Mouse (Mus musculus): ENCODE results near the gene Inka1. TPM values are rescaled to one million over a fixed set of nuclear protein-coding genes. Genes with fewer than 3 reads are reported as not detected.
A peak's percentile ranks its signal among the peaks of the same experiment; 100 is the strongest.
"Not testable (repeated sequence)": the region's sequence is repeated elsewhere in the genome, so short reads cannot be mapped to it uniquely, and the experiment has no call there.

Gene Inka1
- polyA plus RNA-seq (2016; fragmentation: Nextera tagmentation; extraction: Ambion mirVana), result 97.0 and 98.9 TPM in 2 replicates

GRCm38 (mm10) chr9:107985131-107986119, at the start of gene Inka1:
Gene Inka1 (minus strand): TSS chr9:107985879.
- Histone ChIP-seq H3K4me2 (replicated peaks) (peak within 1 kb of the TSS; percentile 88), H3K9ac (peak within 1 kb of the TSS; percentile 88), H3K4me3 (peak within 1 kb of the TSS; percentile 87), H3K9me3 (no peaks in the 10 kb centered on the region), H3K27ac (peak within 1 kb of the TSS; percentile 98), H3K4me1 (peaks cover 46% of the 10 kb centered on the region), H3K36me3 (no peaks in the 10 kb centered on the region), H3K27me3 (no peaks in the 10 kb centered on the region)
- peak; percentile 64 for ATAC-seq (ENCODE audit: insufficient number of reproducible peaks, insufficient read depth, low FRiP score, low TSS enrichment)
- under 1% methylated on average over 58 of the region's 58 CpGs for WGBS

GRCm38 (mm10) chr9:108032126-108032525, 46.4 kb upstream of the Inka1 start:
- H3K36me3 ChIP-seq, result peaks cover 70% of the 10 kb centered on the region
- H3K9ac ChIP-seq, result no peak overlapping the region
- no peak for ATAC-seq (ENCODE audit: insufficient number of reproducible peaks, insufficient read depth, low FRiP score, low TSS enrichment)
- no peaks in the 10 kb centered on the region for H3K27me3 ChIP-seq
- no peaks in the 10 kb centered on the region for H3K9me3 ChIP-seq
- 88% methylated on average over 5 of the region's 5 CpGs for WGBS
- H3K4me3 ChIP-seq, result no peak overlapping the region
- no peaks in the 10 kb centered on the region for H3K4me1 ChIP-seq
- H3K27ac ChIP-seq, result no peak overlapping the region
- no peak overlapping the region for H3K4me2 ChIP-seq (replicated peaks)

- 98% methylated on average over 3 of the region's 3 CpGs for WGBS
- H3K9ac ChIP-seq, result no peak overlapping the region
- no peak overlapping the region for H3K4me2 ChIP-seq (replicated peaks)
- H3K27me3 ChIP-seq, result no peaks in the 10 kb centered on the region
- H3K9me3 ChIP-seq, result no peaks in the 10 kb centered on the region
- no peak for ATAC-seq (ENCODE audit: insufficient number of reproducible peaks, insufficient read depth, low FRiP score, low TSS enrichment)
- H3K4me3 ChIP-seq, result no peak overlapping the region
- no peaks in the 10 kb centered on the region for H3K4me1 ChIP-seq
- no peak overlapping the region for H3K27ac ChIP-seq
- H3K36me3 ChIP-seq, result peaks cover 69% of the 10 kb centered on the region
Measured at GRCm38 (mm10) chr9:108027867-108028266, 42.2 kb upstream of the Inka1 start.

- Histone ChIP-seq H3K27me3 (no peaks in the 10 kb centered on the region), H3K27ac (no peak overlapping the region), H3K4me2 (replicated peaks) (no peak overlapping the region), H3K36me3 (peaks cover 57% of the 10 kb centered on the region), H3K4me3 (no peak overlapping the region), H3K4me1 (no peaks in the 10 kb centered on the region), H3K9ac (no peak overlapping the region), H3K9me3 (no peaks in the 10 kb centered on the region)
- no peak for ATAC-seq (ENCODE audit: insufficient number of reproducible peaks, insufficient read depth, low FRiP score, low TSS enrichment)
- 85% methylated on average over 3 of the region's 3 CpGs for WGBS
Measured at GRCm38 (mm10) chr9:108026584-108026983, 40.9 kb upstream of the Inka1 start.

GRCm38 (mm10) chr9:108023216-108023615, 37.5 kb upstream of the Inka1 start:
- H3K9me3 ChIP-seq, result no peaks in the 10 kb centered on the region
- no peak overlapping the region for H3K27ac ChIP-seq
- H3K27me3 ChIP-seq, result no peaks in the 10 kb centered on the region
- ATAC-seq (ENCODE audit: insufficient number of reproducible peaks, insufficient read depth, low FRiP score, low TSS enrichment), result no peak
- no peak overlapping the region for H3K4me2 ChIP-seq (replicated peaks)
- H3K9ac ChIP-seq, result no peak overlapping the region
- no peak overlapping the region for H3K4me3 ChIP-seq
- 86% methylated on average over 3 of the region's 3 CpGs for WGBS
- peaks cover 39% of the 10 kb centered on the region for H3K36me3 ChIP-seq
- no peaks in the 10 kb centered on the region for H3K4me1 ChIP-seq

- H3K4me3 ChIP-seq, result no peak overlapping the region
- H3K9ac ChIP-seq, result no peak overlapping the region
- no peaks in the 10 kb centered on the region for H3K27me3 ChIP-seq
- no peaks in the 10 kb centered on the region for H3K9me3 ChIP-seq
- no peak overlapping the region for H3K27ac ChIP-seq
- 89% methylated on average over 1 of the region's 1 CpGs for WGBS
- no peak for ATAC-seq (ENCODE audit: insufficient number of reproducible peaks, insufficient read depth, low FRiP score, low TSS enrichment)
- H3K4me2 ChIP-seq (replicated peaks), result no peak overlapping the region
- H3K36me3 ChIP-seq, result peaks cover 26% of the 10 kb centered on the region
- H3K4me1 ChIP-seq, result no peaks in the 10 kb centered on the region
Measured at GRCm38 (mm10) chr9:108020741-108021140, 35.1 kb upstream of the Inka1 start.

- 80% methylated on average over 3 of the region's 3 CpGs for WGBS
- no peak overlapping the region for H3K9ac ChIP-seq
- peaks cover 21% of the 10 kb centered on the region for H3K36me3 ChIP-seq
- H3K27me3 ChIP-seq, result no peaks in the 10 kb centered on the region
- no peaks in the 10 kb centered on the region for H3K4me1 ChIP-seq
- no peak for ATAC-seq (ENCODE audit: insufficient number of reproducible peaks, insufficient read depth, low FRiP score, low TSS enrichment)
- H3K4me2 ChIP-seq (replicated peaks), result no peak overlapping the region
- H3K9me3 ChIP-seq, result no peaks in the 10 kb centered on the region
- no peak overlapping the region for H3K27ac ChIP-seq
- no peak overlapping the region for H3K4me3 ChIP-seq
Measured at GRCm38 (mm10) chr9:108017127-108017526, 31.4 kb upstream of the Inka1 start.

GRCm38 (mm10) chr9:108013577-108013976, 27.9 kb upstream of the Inka1 start:
- H3K4me2 ChIP-seq (replicated peaks); ATAC-seq (ENCODE audit: insufficient number of reproducible peaks, insufficient read depth, low FRiP score, low TSS enrichment); H3K27me3 ChIP-seq; H3K9me3 ChIP-seq; H3K4me1 ChIP-seq; H3K9ac ChIP-seq; H3K27ac ChIP-seq; H3K4me3 ChIP-seq: not testable (repeated sequence)
- WGBS, result 93% methylated on average over 2 of the region's 2 CpGs
- peaks cover 21% of the 10 kb centered on the region for H3K36me3 ChIP-seq

GRCm38 (mm10) chr9:108010385-108010784, 24.7 kb upstream of the Inka1 start:
- Histone ChIP-seq H3K4me3 (no peak overlapping the region), H3K4me1 (no peaks in the 10 kb centered on the region), H3K27ac (no peak overlapping the region), H3K27me3 (no peaks in the 10 kb centered on the region), H3K36me3 (peaks cover 10% of the 10 kb centered on the region), H3K9me3 (no peaks in the 10 kb centered on the region), H3K4me2 (replicated peaks) (no peak overlapping the region), H3K9ac (no peak overlapping the region)
- no peak for ATAC-seq (ENCODE audit: insufficient number of reproducible peaks, insufficient read depth, low FRiP score, low TSS enrichment)

GRCm38 (mm10) chr9:108008041-108008440, 22.4 kb upstream of the Inka1 start:
- WGBS, result 88% methylated on average over 5 of the region's 5 CpGs
- Histone ChIP-seq H3K4me3 (no peak overlapping the region), H3K9me3 (no peaks in the 10 kb centered on the region), H3K9ac (no peak overlapping the region), H3K4me2 (replicated peaks) (no peak overlapping the region), H3K27me3 (no peaks in the 10 kb centered on the region), H3K4me1 (peaks cover 18% of the 10 kb centered on the region), H3K27ac (no peak overlapping the region), H3K36me3 (peaks cover 7% of the 10 kb centered on the region)
- no peak for ATAC-seq (ENCODE audit: insufficient number of reproducible peaks, insufficient read depth, low FRiP score, low TSS enrichment)

- H3K4me3 ChIP-seq, result peak overlapping the region; percentile 82
- peak overlapping the region; percentile 94 for H3K27ac ChIP-seq
- H3K4me1 ChIP-seq, result peaks cover 20% of the 10 kb centered on the region
- no peaks in the 10 kb centered on the region for H3K36me3 ChIP-seq
- H3K9ac ChIP-seq, result peak overlapping the region; percentile 90
- H3K4me2 ChIP-seq (replicated peaks), result peak overlapping the region; percentile 84
- no peak for ATAC-seq (ENCODE audit: insufficient number of reproducible peaks, insufficient read depth, low FRiP score, low TSS enrichment)
- 10% methylated on average over 8 of the region's 8 CpGs for WGBS
- H3K27me3 ChIP-seq, result no peaks in the 10 kb centered on the region
- H3K9me3 ChIP-seq, result no peaks in the 10 kb centered on the region
Measured at GRCm38 (mm10) chr9:108003531-108003890, 17.8 kb upstream of the Inka1 start.
